Mouse (Mus musculus) testis, postnatal 14 days (tissue): Measurements from ENCODE around the gene Dppa3.

Source experiments
- DNase-seq: peaks from one replicate; pipeline ENCODE4 v3.0.0; 2021; ENCODE audit warnings: low spot score

The Dppa3 gene

GRCm38 (mm10) chr6:122626110-122626509 lies at the start of gene Dppa3:
Dppa3 (plus strand) TSS chr6:122626410.
- DNase-seq, result no peak

- no peak for DNase-seq
Observed at GRCm38 (mm10) chr6:122577030-122577429, 49.2 kb upstream of the Dppa3 start.

GRCm38 (mm10) chr6:122579086-122579485 lies 47.1 kb upstream of the Dppa3 start:
- no peak for DNase-seq

- no peak for DNase-seq
Observed at GRCm38 (mm10) chr6:122591027-122591758, 35.0 kb upstream of the Dppa3 start.

- DNase-seq, result no peak
Observed at GRCm38 (mm10) chr6:122592905-122593304, 33.3 kb upstream of the Dppa3 start.

- DNase-seq, result no peak
Observed at GRCm38 (mm10) chr6:122595637-122596036, 30.6 kb upstream of the Dppa3 start.

- no peak for DNase-seq
Observed at GRCm38 (mm10) chr6:122596608-122597007, 29.6 kb upstream of the Dppa3 start.

GRCm38 (mm10) chr6:122598014-122598413 lies 28.2 kb upstream of the Dppa3 start:
- no peak for DNase-seq

GRCm38 (mm10) chr6:122598436-122598835 lies 27.8 kb upstream of the Dppa3 start:
- DNase-seq, result no peak

GRCm38 (mm10) chr6:122599054-122599737 lies 27.0 kb upstream of the Dppa3 start:
- no peak for DNase-seq

- no peak for DNase-seq
Observed at GRCm38 (mm10) chr6:122600066-122600646, 26.1 kb upstream of the Dppa3 start.

GRCm38 (mm10) chr6:122601031-122601430 lies 25.2 kb upstream of the Dppa3 start:
- DNase-seq, result no peak

- no peak for DNase-seq
Observed at GRCm38 (mm10) chr6:122601615-122602014, 24.6 kb upstream of the Dppa3 start.

- DNase-seq, result peak; percentile 64
Observed at GRCm38 (mm10) chr6:122602242-122602991, 23.8 kb upstream of the Dppa3 start, which contains the start of gene Apobec1. Apobec1 (minus strand) TSS chr6:122602444.

GRCm38 (mm10) chr6:122602992-122603322 lies 23.3 kb upstream of the Dppa3 start:
- DNase-seq, result no peak

GRCm38 (mm10) chr6:122604260-122604659 lies 21.9 kb upstream of the Dppa3 start:
- DNase-seq, result no peak

GRCm38 (mm10) chr6:122605483-122605882 lies 20.7 kb upstream of the Dppa3 start:
- no peak for DNase-seq

GRCm38 (mm10) chr6:122606661-122607060 lies 19.5 kb upstream of the Dppa3 start:
- DNase-seq, result no peak

- DNase-seq, result no peak
Observed at GRCm38 (mm10) chr6:122607700-122608099, 18.5 kb upstream of the Dppa3 start.

- no peak for DNase-seq
Observed at GRCm38 (mm10) chr6:122608434-122609376, 17.5 kb upstream of the Dppa3 start.

- no peak for DNase-seq
Observed at GRCm38 (mm10) chr6:122609377-122609728, 16.9 kb upstream of the Dppa3 start.
